Mouse (Mus musculus) urinary bladder, adult 2 months (tissue): ENCODE results near the gene Alk. TPM values are rescaled to one million over a fixed set of nuclear protein-coding genes. Genes with fewer than 3 reads are reported as not detected.
A peak's percentile ranks its signal among the peaks of the same experiment; 100 is the strongest.

Experiments
- DNase-seq: peaks from one replicate; pipeline ENCODE4 v3.0.0; 2022; ENCODE audit warnings: low spot score
- polyA plus RNA-seq: library from polyadenylated mRNA; depleted of rRNA; stranded (reverse); fragments of >200 nt; gene quantifications from 2 replicates; pipeline ENCODE4 v1.2.3, GENCODE M21; 2012

Alk gene
- polyA plus RNA-seq, 1 experiment = 0.01 TPM

GRCm38 (mm10) chr17:71874795-71875194 is 729.6 kb downstream of the Alk start:
- DNase-seq = no peak

DNA sequence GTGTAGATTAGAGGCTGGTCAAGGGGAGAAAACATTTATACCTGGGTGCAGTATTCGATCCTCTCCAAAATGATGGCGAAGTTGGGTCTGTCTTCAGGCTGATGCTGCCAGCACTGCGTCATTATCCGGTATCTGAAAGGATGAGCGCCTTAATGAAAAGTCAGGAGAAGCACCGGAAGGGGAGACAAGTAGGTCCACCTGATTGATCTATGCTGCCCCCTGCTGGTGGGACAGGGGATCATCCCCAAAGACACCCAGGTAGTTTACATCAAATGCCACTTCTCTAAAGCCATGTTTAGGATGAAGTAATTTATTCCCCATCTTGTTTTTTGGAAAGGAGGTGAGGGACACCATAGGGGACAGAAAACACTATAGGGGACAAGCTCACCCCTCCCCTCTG is 730.4 kb downstream of the Alk start:
- DNase-seq = peak; percentile 59

DNA sequence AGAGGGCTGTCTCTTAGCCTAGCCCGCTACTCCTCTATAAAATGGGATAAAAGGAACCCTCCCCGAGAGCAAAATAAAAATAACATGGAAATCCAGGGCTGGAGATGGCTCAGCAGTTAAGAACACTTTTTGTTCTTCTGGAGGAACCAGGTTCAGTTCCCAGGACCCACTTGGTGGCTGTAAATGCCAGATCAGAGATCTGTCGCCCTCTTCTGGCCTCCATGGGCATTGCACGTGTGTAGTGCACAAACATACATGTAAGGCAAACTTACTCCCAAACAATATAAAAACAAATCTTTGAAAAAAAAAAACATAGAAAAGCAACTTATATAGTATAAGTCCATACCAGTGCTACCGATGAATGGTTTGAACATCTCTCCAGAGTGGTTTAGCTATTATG is 731.5 kb downstream of the Alk start:
- DNase-seq = no peak

GRCm38 (mm10) chr17:71871981-71872380 is 732.4 kb downstream of the Alk start:
- DNase-seq = no peak

DNA sequence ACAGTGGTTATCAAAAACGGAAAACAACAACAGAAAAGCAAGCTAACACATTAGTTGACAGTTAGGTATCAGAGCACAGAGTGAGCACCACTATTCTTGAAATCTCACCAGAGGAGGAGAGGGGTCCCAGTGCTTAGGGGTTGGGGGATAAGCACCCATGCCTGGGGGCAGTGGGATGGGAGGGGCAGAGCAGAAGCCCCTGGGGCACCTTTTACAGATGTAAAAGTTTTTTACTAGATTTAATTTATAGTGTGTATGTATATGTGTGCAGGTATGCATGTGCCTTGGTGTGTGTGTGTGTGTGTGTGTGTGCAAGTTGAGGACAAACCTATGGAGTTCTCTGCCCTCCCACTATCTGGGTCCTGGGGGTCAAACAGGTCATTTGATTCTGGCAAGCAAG is 733.8 kb downstream of the Alk start:
- no peak for DNase-seq

- no peak for DNase-seq
These were observed 734.2 kb downstream of the Alk start for GRCm38 (mm10) chr17:71870232-71870621.

GRCm38 (mm10) chr17:71869372-71870231 is 734.8 kb downstream of the Alk start:
- DNase-seq = peak; percentile 27

- DNase-seq = no peak
These were observed 735.6 kb downstream of the Alk start for GRCm38 (mm10) chr17:71868828-71869227.

DNA sequence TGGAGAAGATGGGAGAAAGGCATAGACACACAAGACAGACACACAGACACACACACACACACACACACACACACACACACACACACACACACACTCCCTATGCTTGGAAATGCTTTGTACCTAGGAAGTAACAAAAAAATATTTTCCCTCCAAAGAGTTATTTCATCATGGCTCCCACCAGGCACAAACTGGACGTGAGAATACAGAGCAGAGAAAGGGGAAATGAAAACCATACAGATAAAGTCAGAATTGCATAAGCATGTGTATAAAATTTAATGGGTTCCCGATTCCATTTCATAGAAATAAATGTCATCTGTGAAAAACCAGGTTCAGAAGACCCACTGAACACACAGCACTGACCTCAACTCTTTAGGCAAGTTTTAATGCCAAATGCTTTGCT is 736.5 kb downstream of the Alk start:
- no peak for DNase-seq

DNA sequence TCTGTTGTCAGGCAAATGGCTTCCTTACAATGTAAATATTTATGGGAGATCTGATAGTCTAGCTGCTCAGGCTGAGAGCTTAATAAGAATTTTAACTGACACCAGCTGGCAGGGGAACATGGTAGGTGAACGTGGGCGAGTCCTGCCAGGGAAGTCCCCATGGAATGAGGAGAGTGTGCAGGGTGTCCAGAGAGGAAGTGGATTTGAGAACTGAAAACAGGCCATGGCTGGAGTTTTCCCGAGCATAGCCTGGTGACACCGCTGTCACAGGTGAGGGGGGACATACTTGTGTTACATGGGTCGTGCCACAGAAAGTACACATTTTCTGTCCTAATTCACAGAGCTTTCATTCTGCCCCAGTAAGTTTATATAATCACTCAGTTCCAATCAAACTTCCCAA is 739.0 kb downstream of the Alk start:
- no peak for DNase-seq

DNA sequence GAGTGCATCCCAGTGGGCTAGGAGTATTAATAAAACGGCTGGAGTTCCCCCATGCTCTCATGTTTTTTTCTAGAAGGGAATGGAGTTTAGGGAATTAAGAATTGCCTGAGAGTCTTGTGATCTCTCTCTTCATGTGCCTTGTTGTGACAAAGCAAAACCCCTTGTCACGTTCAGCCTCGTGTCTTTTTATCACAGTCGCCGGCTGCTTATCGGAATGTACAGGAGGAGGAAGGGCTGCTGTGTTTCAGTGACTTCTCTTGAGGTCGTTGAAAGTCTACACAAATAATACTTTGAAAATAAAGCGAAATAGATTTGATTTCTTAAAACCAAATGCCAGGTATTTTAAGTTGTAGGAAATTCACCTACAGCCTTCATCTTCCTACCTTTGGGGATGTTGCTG is 740.4 kb downstream of the Alk start:
- DNase-seq = no peak

DNA sequence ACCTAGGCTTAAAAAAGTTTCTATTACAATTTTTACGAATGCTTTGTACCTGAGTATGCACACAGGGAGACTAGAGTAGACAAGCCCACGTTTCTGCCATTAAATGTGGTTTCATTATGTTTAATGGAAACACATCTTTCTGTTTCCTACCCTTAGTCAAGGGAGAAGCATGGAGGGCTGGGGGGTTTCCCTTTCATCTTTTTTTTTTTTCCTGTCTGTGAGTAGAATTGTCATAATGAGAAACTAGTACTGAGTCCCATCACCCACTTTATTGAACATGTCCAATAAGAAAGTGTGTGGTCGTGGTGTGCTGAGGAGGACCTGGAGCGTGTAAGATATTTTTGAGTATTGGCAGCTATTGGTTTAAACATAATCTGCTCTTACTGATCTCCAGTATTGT is 741.5 kb downstream of the Alk start:
- no peak for DNase-seq

- no peak for DNase-seq
These were observed 742.2 kb downstream of the Alk start for GRCm38 (mm10) chr17:71862184-71862583.

DNA sequence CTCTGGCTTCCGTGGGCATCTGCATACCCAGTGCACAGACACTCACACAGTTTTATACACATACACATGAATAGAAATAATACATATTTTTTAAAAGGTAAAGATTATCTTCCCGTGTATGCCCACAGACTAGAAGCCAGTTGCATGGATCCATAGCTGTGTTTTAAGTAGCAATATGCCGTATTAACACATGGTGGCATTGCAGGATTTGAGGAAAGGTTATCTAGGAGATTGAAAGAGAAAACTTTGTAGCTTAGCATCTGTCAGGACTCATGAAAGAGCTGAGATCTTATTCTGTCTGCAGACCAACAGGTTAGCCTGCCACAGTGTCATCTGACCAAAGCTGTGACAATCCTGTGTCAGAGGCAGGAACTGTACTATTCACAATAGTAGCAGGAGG is 772.5 kb downstream of the Alk start:
- no peak for DNase-seq

GRCm38 (mm10) chr17:71828647-71829414 is 775.6 kb downstream of the Alk start:
- DNase-seq = no peak

- no peak for DNase-seq
These were observed 776.8 kb downstream of the Alk start for GRCm38 (mm10) chr17:71827627-71828026.

- no peak for DNase-seq
These were observed 777.8 kb downstream of the Alk start for GRCm38 (mm10) chr17:71826603-71827002.

DNA sequence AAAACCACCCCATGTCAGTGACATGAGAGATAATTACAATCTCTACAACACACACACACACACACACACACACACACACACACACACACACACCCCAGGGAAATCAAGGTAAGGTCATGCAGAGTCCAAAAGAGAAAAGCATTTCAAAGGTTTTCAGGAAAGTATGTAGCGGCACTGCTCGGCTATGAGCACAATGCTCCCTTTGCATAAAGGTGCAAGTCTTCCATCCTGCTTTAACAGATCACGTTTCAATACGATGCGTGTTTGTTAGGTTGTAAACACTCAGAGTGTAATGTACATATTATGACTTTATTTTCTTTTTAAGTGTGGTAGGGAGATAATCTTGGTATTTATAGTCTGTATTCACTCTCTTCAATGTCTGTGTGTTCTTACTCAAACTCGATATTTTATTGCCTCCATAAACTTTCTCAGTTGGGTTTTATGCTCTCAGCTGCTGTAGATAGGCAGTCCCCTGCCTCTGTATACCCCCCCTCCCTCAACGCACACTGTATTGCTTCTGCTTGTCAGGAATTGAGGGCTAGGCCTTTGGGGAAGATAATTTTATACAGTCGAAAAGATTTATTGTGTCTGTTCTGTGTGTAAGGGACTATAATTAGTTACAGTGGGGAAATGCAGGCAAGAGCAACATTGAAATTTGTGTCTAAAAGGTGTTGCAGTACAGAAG is 780.7 kb downstream of the Alk start:
- DNase-seq = no peak
